Mouse (Mus musculus) megakaryocyte-erythroid progenitor cell, adult 5 weeks (primary cell): ENCODE results near the gene Capn3. TPM values are rescaled to one million over a fixed set of nuclear protein-coding genes. Genes with fewer than 3 reads are reported as not detected.

Source experiments
- polyA plus RNA-seq: library from polyadenylated mRNA; stranded (reverse); fragments of >175 nt; gene quantifications from 2 replicates; pipeline ENCODE4 v1.2.3, GENCODE M21; 2012

Gene Capn3
- 0.29 and 0.46 TPM in 2 replicates for polyA plus RNA-seq

DNA sequence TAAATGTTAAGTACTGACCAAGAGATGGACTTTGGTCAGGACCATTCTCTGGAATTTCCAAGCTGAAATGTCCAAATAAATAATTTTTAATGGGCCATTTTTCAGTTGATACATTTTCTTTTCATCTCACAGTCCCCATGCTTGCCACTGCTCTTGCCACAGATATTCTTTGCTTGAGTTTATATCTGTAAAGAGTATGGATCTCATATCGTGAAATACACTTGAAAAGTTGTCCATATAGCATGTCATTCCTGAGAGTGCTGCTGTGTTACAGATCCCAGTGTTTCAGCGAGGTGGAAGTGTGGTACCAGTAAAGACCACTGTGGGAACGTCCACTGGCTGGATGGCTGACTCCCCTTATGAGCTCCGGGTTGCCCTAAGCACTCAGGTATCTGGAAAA lies at the start of gene Capn3:
Gene Capn3, plus strand, starts transcription at position 301 of the 400 bp plus-strand sequence.

Other genes starting within 250 kb of the Capn3 start
- not detected in 2 replicates for gene Pla2g4e, start 210.7 kb upstream of the Capn3 start, polyA plus RNA-seq
- gene Pla2g4d, start 166.8 kb upstream of the Capn3 start, polyA plus RNA-seq, result not detected in 2 replicates
- gene Pla2g4f, start 141.9 kb upstream of the Capn3 start, polyA plus RNA-seq, result 0.02 and 0.04 TPM in 2 replicates
- 14.9 and 15.8 TPM in 2 replicates for gene Vps39, start 102.9 kb upstream of the Capn3 start, polyA plus RNA-seq
- 2.9 and 4.1 TPM in 2 replicates for gene Ganc, start 52.1 kb upstream of the Capn3 start, polyA plus RNA-seq
- gene Tmem87a, start 51.9 kb upstream of the Capn3 start, polyA plus RNA-seq, result 2.0 TPM in 2 replicates
- gene Zfp106, start 107.8 kb downstream of the Capn3 start, polyA plus RNA-seq, result 36.5 and 45.0 TPM in 2 replicates
- gene Snap23, start 111.7 kb downstream of the Capn3 start, polyA plus RNA-seq, result 8.8 and 11.2 TPM in 2 replicates
- gene Haus2, start 153.4 kb downstream of the Capn3 start, polyA plus RNA-seq, result 2.6 and 2.7 TPM in 2 replicates
- gene Lrrc57, start 153.5 kb downstream of the Capn3 start, polyA plus RNA-seq, result 1.7 and 1.9 TPM in 2 replicates
- gene Stard9, start 173.1 kb downstream of the Capn3 start, polyA plus RNA-seq, result 0.30 and 0.31 TPM in 2 replicates